ENCODE assay signal across 10 mouse cellular contexts in the genomic region with DNA sequence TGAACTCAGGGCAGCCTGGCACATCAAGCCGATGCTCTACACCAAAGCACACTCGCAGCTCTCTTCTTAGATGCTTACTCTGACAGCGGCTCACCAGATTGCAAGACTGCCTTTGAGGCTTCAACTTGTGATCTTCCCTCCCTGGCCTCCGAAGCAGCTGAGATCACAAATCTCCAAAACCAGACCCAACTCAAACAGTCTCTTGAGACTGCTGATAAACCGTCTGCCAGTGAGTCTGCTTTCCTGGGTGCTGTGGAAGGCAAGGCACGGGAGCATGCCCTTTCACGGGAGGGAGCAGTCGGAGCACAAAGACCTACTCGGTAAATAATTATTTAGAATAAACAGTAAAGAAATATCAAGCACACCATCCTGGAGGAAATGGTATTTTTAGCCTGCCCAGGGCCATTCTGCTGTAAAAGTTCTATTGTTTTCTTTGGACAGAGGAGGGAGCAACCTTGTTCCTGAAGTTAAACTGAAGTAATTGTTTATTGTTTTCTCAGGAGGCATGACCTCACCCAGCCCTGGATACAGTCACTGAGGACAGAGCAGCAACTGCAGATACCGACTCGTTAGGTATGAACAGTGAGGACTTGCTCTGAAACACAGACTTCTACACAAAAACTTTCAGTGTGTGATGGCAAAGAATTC. TPM values are rescaled to one million over a fixed set of nuclear protein-coding genes. Genes with fewer than 3 reads are reported as not detected.
DNase-seq lines count a peak whose midpoint lies in the region; ATAC-seq lines count a peak whose summit lies in the region.
"Had no signal": no experiment of that assay in that cellular context is flagged by ENCODE, and none has a peak within 500 bp of the region (broad histone marks: within the 10 kb centered on the region; RNA-seq: fewer than 3 reads in every experiment).

No protein-coding gene starts in this region.

- H3K27me3 ChIP-seq in heart, embryonic 16.5 days (ENCODE audit: control insufficient read depth, insufficient read depth, low read length), result no peaks in the 10 kb centered on the region
- no peaks in the 10 kb centered on the region for H3K27me3 ChIP-seq in lung, embryonic 16.5 days (ENCODE audit: control insufficient read depth, insufficient read depth, low read depth, low read length)
- H3K27me3 ChIP-seq: midbrain, embryonic 12.5 days had no signal

- H3K36me3 ChIP-seq in heart, embryonic 16.5 days (ENCODE audit: control insufficient read depth, insufficient read depth), result no peaks in the 10 kb centered on the region
- no peaks in the 10 kb centered on the region for H3K36me3 ChIP-seq in lung, embryonic 16.5 days (ENCODE audit: control insufficient read depth, insufficient read depth, low read length)
- H3K36me3 ChIP-seq: midbrain, embryonic 12.5 days had no signal

- intact Hi-C loops in gastrocnemius, postnatal 36 days (cut with DNase I), result no loop called here

- H3K9ac ChIP-seq in heart, embryonic 16.5 days (ENCODE audit: low read length), result peak overlapping the region; percentile 9; the same call in 1 of the 2 replicates
- no peak overlapping the region for H3K9ac ChIP-seq in lung, embryonic 16.5 days (ENCODE audit: low read length)
- H3K9ac ChIP-seq: midbrain, embryonic 12.5 days had no signal

- H3K27ac ChIP-seq in heart, embryonic 16.5 days (ENCODE audit: low read length), result peak overlapping the region; percentile 72
- H3K27ac ChIP-seq in lung, embryonic 16.5 days (ENCODE audit: low read length), result peak overlapping the region; percentile 61
- H3K27ac ChIP-seq: midbrain, embryonic 12.5 days had no signal

- WGBS in heart, embryonic 16.5 days, result 15% methylated on average over 11 of the region's 11 CpGs
- WGBS in lung, embryonic 16.5 days, result 20% methylated on average over 11 of the region's 11 CpGs

- H3K4me3 ChIP-seq in heart, embryonic 16.5 days (ENCODE audit: low read length), result no peak overlapping the region
- H3K4me3 ChIP-seq in lung, embryonic 16.5 days (ENCODE audit: low read length), result no peak overlapping the region
- H3K4me3 ChIP-seq: midbrain, embryonic 12.5 days had no signal

- peak overlapping the region; percentile 42; the same call in 1 of the 2 replicates for H3K4me2 ChIP-seq in heart, embryonic 16.5 days (ENCODE audit: low read depth, low read length)
- H3K4me2 ChIP-seq in lung, embryonic 16.5 days (ENCODE audit: low read depth, low read length), result no peak overlapping the region
- H3K4me2 ChIP-seq: midbrain, embryonic 12.5 days had no signal

- peak; percentile 63 for ATAC-seq in heart, embryonic 16.5 days (replicated peaks; ENCODE audit: extremely low read depth, insufficient read depth, low FRiP score)
- ATAC-seq in lung, embryonic 16.5 days (ENCODE audit: low read depth), result peak; percentile 67

- DNase-seq in gastrocnemius, adult 18-20 months (ENCODE audit: low spot score), result peak; percentile 7
- DNase-seq in gastrocnemius, postnatal 36 days, result no peak
- DNase-seq in adipocyte (ENCODE audit: low spot score), result peak; percentile 13
- DNase-seq in cerebellum, postnatal 25 days, result no peak
- DNase-seq in right cerebral cortex, postnatal 14 days, result no peak
- no peak for DNase-seq in ovary, postnatal 36 days (ENCODE audit: low spot score)
- DNase-seq: adrenal gland, postnatal 10 days had no signal

- H3K4me1 ChIP-seq in heart, embryonic 16.5 days (ENCODE audit: control insufficient read depth, insufficient read depth, low read length), result peaks cover 5% of the 10 kb centered on the region
- 0 out of 2 replicates have a peak, but pooled peaks cover 2% of the 10 kb centered on the region for H3K4me1 ChIP-seq in lung, embryonic 16.5 days (replicated peaks; ENCODE audit: control insufficient read depth, insufficient read depth, low read length)
- H3K4me1 ChIP-seq: midbrain, embryonic 12.5 days had no signal

- no peaks in the 10 kb centered on the region for H3K9me3 ChIP-seq in heart, embryonic 16.5 days (replicated peaks; ENCODE audit: control insufficient read depth, low read length)
- no peaks in the 10 kb centered on the region for H3K9me3 ChIP-seq in lung, embryonic 16.5 days (ENCODE audit: control insufficient read depth, low read length)
- H3K9me3 ChIP-seq: midbrain, embryonic 12.5 days had no signal

RNA-seq across cellular contexts. Expression of a gene that starts 41.8 kb away (rescaled TPM):
- 1 to 10 TPM; 4.8 to 6.7 TPM for total RNA-seq in gastrocnemius, adult 18-20 months (2021)
- total RNA-seq in gastrocnemius, postnatal 36 days (2021), result 1 to 10 TPM; 5.1 to 5.2 TPM
- 0.98 and 1.5 TPM in 2 replicates for polyA plus RNA-seq in heart, embryonic 16.5 days (2015; fragmentation: Nextera tagmentation; extraction: Ambion mirVana)
- 1.3 and 1.6 TPM in 2 replicates for polyA plus RNA-seq in lung, embryonic 16.5 days (2015; fragmentation: Nextera tagmentation; extraction: Ambion mirVana)

Comparison
In these comparisons a context has a peak if more than half of its experiments do, and no peak if none do; other contexts are left out.
1. DNase-seq: peak in gastrocnemius, adult 18-20 months (single experiment) and adipocyte (single experiment); none in gastrocnemius, postnatal 36 days (0 of 2), cerebellum, postnatal 25 days (0 of 2), right cerebral cortex, postnatal 14 days (single experiment) and ovary, postnatal 36 days (single experiment).